Mouse (Mus musculus): ENCODE measurements at regions not wholly inside any gene's neighbourhood (a gene's known extent, or its start where the extent isn't known, plus 50 kb on each side); places are given as distances from the start of the nearest gene placed in this dataset.
"Not testable (repeated sequence)": the region's sequence is repeated elsewhere in the genome, so short reads cannot be mapped to it uniquely, and the experiment has no call there.

DNA sequence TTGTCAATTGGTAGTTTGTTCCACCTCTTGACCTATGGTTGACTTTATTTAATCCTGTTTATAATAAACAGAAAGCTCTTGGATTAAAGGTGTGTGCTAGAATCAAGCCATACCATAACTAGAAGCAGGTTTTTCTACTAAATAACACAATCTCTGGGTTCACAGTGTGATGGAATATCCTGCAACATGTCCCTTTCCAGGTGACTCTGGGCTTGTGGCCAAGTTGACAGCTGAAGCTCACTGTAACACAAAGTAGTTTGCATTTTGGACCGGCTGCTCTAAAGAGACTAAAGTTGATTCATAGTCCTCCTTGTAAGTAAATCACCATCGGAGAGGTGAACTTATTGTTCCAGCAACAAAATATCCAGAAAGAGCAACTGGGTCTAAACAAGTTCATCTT lies 149.3 kb upstream of the Kctd3 start:
- no peak for DNase-seq (ENCODE audit: low spot score)

DNA sequence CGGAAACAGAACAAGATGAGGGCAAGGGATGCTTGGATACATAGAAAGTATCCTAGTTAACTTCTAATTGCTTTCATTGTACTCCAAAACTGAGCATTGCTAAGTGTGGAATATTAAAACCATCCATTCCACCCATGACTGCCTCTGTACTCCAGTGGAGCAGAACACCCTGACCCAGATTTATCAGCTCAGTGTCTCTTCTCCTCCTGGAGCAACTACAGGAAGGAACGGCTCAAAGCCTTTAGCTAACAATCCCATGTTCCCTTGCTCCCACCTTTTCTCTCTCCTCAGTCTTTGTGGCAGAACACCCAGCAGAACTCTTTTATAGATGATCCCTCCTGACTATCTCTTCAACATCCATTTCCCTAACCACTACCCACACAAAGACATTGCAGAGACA lies 146.7 kb upstream of the Kctd3 start:
- no peak for DNase-seq (ENCODE audit: low spot score)

DNA sequence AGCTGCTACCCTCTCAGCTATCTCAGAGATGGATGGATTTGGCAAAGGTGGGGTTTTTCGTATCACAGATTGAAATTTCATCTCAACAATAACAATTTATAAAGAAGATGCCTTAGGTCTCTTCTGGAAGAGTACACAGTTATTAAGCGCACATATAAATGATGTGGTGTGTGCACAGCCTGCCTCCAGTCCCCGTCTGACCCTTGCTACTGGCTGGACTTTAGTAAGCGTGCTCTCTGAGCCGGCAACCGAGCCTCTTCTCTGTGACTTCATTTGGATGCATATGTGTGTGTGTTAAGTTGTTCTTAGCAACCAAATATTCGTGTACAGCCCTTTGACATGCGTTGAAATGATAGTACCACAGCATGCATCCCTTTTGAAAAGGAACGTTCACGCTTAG lies 145.5 kb upstream of the Kctd3 start:
- DNase-seq (ENCODE audit: low spot score): no peak

DNA sequence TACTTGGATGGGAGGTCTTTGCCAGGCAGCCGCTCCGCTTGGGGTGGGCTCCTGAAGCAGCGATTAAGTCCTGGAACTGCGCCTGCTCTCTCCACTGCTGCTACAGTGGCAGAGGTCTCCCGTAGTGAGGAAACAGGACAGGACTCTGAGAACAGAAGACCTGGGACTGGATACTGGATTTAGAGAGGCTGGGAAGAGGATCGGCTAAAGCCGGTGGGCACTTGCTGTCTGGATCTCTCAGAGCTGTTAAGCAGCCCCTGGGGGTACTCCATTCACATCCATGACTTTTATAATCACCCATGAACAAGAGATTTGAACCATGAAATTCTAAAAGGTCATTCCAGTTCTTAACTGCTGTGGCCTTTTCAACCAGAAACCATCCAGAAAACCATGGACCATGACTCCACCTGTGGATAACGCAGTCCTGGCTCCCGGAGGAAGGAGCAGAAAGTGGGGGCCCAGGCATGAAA lies 135.4 kb upstream of the Kctd3 start:
- DNase-seq (ENCODE audit: low spot score): no peak

DNA sequence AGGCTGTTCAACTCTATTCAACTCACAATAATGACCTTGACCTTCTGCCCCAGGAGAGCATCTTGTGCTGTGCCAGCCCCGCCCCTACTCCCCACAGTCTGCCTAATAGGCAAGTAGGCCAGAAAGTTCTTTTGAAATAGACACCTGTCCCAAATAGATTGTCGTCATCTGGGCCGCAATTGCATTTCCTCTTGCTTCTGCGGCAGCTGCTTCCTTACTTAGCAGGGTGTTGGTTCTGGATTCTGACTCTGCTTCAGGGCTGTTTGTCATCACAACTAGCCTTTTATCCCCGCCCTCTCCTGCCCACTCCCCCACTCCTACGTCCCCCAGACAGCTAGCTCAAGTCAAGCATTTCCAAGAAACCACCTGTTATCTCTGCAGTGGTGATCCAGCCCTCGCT lies 134.9 kb upstream of the Kctd3 start:
- no peak for DNase-seq (ENCODE audit: low spot score)

DNA sequence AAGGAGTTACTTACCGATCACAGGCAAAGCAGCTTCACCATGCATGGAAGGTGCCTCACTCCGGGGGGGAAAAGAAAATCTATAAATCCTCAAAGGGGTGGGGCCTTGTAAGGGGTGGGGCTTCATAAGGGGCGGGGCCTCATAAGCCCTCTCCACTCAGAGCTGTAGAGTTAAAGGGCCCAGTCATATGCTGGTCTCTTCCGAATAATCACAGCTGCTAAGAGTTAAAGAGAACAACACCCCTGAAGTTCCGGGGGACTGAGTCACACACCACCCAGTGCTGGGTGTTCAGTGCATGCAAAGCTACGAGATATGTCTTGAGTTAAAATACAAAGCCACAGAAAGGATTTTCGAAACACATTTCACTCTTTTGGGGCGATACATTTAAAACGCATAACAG lies 134.1 kb upstream of the Kctd3 start:
- DNase-seq (ENCODE audit: low spot score): no peak

DNA sequence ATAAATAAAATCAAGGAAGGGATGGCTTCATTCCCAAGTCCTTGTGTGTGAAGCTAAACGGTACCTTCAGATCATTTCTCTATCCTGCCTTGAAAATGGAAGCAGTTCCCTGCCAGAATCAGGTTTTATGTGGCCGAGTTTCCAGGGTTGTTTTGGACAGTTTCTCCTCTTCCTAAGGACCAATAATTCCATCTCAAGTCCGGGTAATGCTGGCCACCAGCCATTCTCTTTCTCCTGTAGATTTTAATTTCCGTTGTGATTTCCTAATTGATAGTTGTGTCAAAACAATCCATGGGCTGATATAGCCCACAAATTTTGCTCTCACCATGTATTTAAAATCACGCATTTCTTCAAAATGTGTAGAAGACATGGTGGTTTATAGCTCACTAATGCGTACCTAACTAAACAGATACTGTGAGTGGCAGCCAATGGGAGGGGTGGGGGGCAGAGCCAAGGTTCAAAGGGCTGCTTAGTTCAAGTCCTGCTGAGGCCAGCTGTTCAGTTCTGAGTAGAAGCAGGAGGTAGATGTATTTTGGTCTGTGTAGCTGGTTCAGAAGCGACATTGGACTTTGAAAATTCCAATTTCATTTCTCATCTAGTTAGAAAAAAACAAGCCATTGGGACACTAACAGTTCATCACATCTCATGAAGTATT lies 129.2 kb upstream of the Kctd3 start:
- DNase-seq (ENCODE audit: low spot score): no peak

DNA sequence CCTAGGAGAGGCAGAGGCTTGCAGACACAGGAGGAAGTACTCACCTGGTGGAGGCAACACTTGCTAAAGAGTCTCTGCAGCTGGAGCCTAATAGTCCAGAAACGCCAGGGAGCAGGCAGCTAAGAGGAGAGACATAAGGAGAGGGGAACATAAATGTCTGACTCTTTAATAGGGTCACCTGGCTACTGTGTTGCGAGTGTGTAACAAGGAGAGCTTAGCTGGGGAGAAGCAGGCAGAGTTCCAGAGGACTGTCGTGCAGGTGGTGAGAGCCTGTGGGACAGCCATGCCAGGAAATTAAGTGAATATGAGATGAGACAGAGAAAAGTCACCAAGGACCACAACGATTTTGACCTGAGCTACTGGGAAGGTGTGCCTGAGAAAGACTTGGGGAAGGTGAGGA lies 128.2 kb upstream of the Kctd3 start:
- no peak for DNase-seq (ENCODE audit: low spot score)

DNA sequence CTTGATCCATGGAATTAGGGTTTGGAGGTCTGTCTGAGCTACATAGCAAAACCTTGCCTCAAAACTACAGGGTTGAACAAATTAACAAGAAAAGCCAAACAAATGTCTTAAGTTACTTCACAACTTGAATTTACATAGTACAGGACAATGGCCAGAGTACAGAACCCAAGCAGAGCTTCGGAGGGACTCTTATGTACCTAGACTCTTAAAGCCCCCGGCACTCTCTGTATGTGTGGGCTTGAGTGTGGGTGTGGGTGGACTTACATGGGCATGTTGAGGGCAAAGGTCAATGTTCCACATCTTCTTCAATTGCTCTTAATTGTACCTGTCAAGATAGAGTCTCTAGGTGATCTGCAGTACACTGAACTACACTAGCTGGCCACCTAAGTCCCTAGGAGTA lies 121.1 kb upstream of the Kctd3 start:
- no peak for DNase-seq (ENCODE audit: low spot score)

DNA sequence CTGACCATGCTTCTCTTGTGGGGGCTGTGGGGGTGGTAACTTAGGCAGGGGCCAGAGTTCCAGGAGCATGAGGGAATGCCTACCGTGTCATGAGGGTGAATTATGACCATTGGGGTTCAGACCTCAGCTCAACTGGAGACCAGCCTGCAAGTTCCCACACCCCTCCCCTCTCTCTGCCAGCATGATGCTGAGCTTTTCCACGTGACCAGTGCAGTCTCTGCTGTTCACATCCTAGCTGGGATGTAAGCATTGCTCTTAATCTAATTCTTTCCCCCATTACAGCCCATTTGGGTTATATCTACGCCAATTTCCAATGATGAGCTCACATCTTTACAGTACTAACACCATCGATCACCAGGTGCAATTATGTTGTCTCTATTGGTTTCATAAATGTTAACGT lies 120.6 kb upstream of the Kctd3 start:
- not testable (repeated sequence) for DNase-seq (ENCODE audit: low spot score)

DNA sequence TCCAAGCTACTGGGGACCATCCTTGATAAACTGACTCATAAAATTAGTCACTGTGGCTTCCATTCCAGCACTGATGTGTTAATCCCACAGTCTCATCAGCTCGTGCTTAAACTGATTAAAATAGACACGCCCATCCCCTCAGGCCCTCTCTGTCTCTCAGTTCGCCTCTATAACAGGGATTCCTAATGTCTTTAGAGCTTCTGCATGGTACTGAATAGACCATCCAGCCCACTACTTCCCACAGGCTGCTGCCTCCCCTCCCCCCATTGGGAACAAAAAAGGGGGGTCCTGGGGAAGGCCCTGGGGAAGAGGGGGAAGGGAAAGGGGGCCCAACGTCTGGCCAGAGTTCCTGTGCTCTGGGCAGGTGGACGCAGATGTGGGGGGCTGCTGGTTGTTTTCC lies 119.7 kb upstream of the Kctd3 start:
- DNase-seq (ENCODE audit: low spot score): no peak

DNA sequence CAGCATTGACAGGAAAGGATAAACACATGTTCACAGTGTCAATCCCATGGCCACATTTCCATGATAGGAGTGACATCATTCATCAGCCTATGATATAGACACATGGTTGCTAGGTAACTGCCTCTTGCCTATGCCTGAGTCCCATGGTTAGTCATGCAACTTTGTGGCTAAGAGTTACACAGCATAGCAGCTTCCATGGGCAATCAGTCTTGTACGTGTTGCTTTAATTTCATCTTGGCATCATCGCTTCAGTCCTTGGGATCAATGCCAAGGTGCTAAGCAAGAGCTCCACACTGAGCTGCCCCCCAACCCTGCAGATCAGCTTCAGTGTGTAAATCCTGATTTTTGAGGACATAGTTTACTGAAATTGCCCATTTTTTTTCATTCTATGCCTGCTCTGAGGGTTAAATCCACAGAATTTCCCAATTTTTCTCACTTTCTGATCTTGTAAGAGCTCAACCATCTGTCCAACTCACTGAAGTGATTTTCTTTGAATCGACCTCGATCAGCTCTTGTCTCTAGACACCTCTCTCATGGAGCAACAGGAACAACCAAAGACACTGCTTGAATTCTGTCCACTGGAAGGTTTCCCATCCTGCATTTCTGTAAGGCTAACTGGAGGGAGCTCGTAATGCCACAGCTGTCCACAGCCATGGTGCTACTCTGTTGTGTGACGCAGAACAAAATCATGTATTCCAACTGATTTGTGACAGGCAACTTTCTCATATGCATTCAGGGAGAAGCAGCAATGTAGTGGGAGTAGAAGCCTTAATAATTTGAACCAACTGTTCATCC lies 112.5 kb upstream of the Kctd3 start:
- no peak for DNase-seq (ENCODE audit: low spot score)

DNA sequence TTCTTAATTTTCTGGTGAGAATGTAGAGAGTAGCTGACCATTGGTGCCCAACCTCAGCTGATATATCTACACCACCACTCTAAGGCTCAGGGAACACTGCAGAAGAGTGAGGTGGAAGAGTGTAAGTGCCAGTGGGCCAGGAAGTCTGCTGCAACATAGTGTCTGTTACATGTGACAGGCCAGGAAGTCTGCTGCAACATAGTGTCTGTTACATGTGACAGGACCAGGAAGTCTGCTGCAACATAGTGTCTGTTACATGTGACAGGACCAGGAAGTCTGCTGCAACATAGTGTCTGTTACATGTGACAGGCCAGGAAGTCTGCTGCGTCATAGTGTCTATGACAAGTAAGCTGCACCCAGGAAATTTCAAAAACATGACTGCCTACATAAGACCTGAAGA lies 111.4 kb upstream of the Kctd3 start:
- not testable (repeated sequence) for DNase-seq (ENCODE audit: low spot score)

DNA sequence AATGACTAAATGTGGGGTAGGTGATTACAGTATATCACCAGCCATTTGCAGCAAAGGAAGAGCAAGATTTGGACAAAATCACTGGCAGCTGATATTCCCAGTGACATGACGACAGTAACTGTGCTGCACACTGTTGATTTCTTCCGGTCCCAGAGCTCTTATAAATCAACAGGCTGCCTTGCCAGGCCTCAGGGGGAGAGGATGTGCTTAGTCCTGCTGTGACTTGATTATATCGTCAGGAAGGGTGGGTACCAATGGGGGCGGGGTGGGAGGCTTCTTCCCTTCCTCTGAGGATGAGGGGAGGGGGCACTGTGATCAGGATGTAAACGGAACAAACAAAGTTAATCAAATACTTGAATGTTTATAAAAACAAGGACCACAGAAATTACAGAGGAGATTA lies 110.9 kb upstream of the Kctd3 start:
- no peak for DNase-seq (ENCODE audit: low spot score)

DNA sequence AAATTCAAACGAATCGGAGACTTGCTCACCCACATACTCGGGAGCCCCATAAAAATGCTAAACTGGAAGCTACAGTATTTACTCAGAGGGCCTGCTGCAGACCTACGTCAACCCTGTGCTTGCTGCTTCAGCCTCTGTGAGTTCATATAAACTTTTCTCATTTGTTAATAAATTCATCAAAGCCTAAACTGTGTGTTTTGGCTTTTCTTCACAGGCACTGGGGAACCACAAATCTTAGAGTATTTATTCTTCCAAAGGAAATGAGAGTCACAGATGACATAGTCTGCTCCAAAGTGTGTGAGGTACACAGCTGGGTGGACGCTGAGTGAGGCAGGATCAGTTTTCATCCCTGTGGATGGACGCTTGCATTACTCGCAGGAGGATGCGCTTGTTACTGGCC lies 108.3 kb upstream of the Kctd3 start:
- DNase-seq (ENCODE audit: low spot score): no peak

DNA sequence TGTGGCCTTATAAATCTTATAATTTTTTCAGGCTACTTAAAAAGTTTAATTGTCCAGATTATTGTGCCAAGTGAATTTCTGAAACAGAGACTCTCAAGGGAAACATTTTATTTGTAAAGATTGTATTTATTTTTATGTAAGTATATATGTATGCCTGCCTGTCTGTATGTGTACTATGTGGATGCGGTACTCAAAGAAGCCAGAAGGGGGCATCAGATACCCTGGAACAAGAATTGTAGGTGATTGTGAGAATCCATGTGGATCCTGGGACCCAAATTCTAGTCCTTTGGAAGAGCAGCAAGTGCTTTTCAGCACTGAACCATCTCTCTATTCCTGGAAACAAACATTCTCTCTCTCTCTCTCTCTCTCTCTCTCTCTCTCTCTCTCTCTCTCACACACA lies 107.6 kb upstream of the Kctd3 start:
- no peak for DNase-seq (ENCODE audit: low spot score)

DNA sequence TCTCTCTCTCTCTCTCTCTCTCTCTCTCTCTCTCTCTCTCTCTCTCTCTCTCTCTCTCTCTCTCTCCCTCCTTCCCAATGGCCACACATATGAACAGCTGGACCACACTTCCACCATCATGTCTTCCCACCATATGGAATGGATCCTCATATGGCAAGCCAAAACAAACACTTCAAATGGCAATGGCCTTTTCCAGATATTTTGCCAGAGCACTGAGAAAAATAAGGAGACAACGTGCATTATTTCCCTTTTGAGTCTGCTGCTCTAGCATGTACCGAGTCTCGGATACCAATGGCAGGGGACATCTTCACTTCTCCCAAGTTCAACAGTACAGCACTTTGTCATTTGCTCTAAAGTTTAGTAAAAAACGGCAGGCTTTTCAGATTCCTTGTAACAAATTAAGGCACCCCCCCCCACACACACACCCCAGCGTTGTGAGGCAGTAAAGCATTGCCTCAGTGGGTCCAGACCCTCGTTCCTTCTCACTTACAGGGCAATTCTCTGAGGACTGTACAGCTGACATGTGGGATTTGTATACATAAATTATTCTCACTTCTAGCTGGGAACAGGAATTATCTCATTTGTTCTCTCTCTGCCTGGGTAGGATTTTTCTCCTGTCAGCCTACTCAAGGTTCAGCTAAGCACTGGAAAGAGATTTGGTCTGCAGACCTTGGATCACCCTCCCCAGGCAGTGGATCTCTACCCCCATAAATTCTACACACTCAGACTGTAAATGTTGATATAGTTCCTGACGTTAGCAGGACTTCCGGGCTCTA lies 100.8 kb upstream of the Kctd3 start:
- DNase-seq (ENCODE audit: low spot score): no peak

DNA sequence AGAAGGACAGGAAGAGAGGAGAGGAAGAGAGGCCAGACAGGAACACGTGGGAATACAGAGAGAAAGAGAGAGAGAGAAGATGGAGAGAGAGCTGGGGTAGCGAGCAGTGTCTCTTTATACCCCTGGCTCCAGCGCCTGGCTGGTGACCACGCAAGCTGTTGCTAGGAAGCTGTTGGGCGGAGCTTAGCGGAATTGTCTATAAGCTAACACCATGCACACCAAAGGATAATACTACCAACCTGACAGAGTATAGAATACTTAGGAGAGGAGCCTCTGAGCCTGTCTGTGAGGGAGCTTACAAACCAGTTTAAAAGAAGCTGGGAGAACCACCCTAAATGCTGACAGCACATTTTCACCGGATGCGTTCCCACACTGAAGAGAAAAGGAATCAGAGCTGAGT lies 100.2 kb upstream of the Kctd3 start:
- no peak for DNase-seq (ENCODE audit: low spot score)

DNA sequence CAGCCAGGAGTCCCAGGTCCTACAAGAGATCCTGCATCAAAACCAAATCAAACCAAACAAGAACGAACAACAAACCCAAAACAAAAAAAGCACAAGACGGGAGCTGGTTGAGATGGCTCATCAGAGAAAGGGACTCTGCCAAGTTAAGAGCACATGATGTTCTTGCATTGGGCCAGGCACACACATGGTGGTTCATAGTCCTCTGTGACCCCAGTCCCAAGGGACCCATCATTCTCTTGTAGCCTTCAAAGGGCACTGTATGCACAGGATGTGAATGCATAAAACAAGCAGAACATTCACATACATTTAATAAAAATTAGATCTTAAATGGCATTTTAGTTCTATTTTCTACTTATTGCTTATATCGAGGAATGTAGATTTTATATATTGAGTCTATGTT lies 99.5 kb upstream of the Kctd3 start:
- DNase-seq (ENCODE audit: low spot score): no peak

DNA sequence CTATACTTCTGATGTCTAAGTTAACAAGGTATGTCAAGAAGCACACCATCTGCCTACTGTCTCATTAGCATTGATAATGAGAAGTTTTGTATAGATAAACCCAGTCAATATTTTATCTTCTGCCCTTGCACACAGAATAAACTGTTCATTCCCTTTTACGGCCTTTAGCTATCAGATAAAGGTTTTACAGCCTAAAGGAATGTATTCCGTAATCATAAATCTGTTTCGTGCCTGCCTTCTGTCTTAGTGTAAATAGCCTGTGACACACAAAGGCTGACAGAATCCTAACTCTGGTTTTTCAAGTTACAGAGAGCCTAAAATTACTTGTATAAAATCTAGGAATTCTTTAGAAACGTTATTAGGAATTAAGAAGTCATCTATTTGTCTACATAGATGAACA lies 97.6 kb upstream of the Kctd3 start:
- DNase-seq (ENCODE audit: low spot score): no peak

DNA sequence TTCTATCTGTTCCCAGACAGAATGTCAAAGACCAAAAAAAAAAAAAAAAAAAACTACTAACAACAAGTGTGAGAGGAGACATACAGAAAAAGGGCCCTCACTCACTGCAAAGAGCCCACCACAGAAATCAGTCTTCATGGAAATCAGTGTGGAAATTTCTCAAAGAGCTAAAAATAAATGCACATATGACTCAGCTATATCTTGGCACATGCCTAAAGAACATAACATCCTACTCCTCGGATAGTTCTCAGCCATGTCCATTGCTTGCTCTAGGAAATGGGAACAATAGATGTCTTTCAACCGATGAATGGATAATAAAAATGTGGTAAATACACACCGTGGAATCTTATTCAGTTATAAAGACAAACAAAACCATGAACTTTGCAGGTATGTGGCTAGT lies 95.1 kb upstream of the Kctd3 start:
- no peak for DNase-seq (ENCODE audit: low spot score)

DNA sequence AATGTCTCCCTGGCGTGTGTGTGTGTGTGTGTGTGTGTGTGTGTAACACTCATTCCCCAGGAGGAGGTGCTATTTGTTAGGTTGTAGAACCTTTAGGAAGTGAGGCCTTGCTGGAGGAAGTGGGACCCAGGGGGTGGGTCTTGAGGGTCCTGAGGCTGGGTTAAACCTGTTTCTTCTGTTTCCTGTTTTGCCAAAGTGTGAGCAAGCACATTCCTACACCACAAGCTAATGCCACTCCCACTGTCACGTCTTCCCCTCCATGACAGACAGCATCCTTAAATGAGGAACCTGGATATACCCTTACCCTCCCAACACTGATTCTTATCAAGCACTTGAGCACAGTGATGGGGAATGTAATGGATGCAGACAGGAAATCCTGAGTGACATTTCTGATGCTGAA lies 91.5 kb upstream of the Kctd3 start:
- no peak for DNase-seq (ENCODE audit: low spot score)

DNA sequence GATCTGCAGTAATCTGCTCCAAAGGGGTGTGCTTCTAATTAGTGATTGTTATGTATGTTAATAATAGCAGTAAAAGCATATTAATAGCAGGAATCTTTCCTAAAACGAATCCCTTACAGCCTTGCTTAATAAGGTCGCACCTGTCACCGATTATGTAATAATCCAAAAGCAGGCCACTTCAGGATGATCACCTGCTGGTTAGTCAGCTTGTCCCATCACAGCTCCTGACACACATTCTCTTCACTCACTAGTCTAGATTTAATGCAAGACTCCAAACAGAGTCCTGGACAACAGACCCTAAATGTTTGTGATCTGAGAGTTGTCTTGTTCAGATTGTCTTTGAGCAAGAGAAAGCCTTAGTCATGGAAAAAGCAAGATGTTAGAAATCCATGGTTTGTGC lies 85.2 kb upstream of the Kctd3 start:
- no peak for DNase-seq (ENCODE audit: low spot score)
